In genomic region chr2:119209176-119209507, GRCm38 (mm10) we compare ENCODE assay signal across 8 mouse cellular contexts. TPM values are rescaled to one million over a fixed set of nuclear protein-coding genes. Genes with fewer than 3 reads are reported as not detected.
DNase-seq lines count a peak whose midpoint lies in the region; ATAC-seq lines count a peak whose summit lies in the region.

No protein-coding gene starts in this region.

- peak overlapping the region; percentile 81 for H3K4me3 ChIP-seq in heart, embryonic 10.5 days
- peak overlapping the region; percentile 86 for H3K4me3 ChIP-seq in forebrain, embryonic 15.5 days
- H3K4me3 ChIP-seq in liver, embryonic 16.5 days (ENCODE audit: low read depth, low read length): peak overlapping the region; percentile 88

- H3K27me3 ChIP-seq in heart, embryonic 10.5 days (ENCODE audit: insufficient read depth, poor library complexity, severe bottlenecking): no peaks in the 10 kb centered on the region
- no peaks in the 10 kb centered on the region for H3K27me3 ChIP-seq in forebrain, embryonic 15.5 days
- H3K27me3 ChIP-seq in liver, embryonic 16.5 days (ENCODE audit: control insufficient read depth, insufficient read depth, low read depth, low read length): no peaks in the 10 kb centered on the region

- H3K4me2 ChIP-seq in forebrain, embryonic 15.5 days (replicated peaks): peak overlapping the region; percentile 59
- peak overlapping the region; percentile 70 for H3K4me2 ChIP-seq in liver, embryonic 16.5 days (ENCODE audit: low read depth, low read length)

- H3K4me1 ChIP-seq in heart, embryonic 10.5 days: peaks cover 15% of the 10 kb centered on the region
- H3K4me1 ChIP-seq in forebrain, embryonic 15.5 days: peaks cover 22% of the 10 kb centered on the region
- H3K4me1 ChIP-seq in liver, embryonic 16.5 days (ENCODE audit: control insufficient read depth, low read depth, low read length): peaks cover 17% of the 10 kb centered on the region

- peak overlapping the region; percentile 83 for H3K9ac ChIP-seq in forebrain, embryonic 15.5 days (replicated peaks)
- H3K9ac ChIP-seq in liver, embryonic 16.5 days (ENCODE audit: low read depth, low read length): peak overlapping the region; percentile 69

- no peaks in the 10 kb centered on the region for H3K9me3 ChIP-seq in heart, embryonic 10.5 days
- H3K9me3 ChIP-seq in forebrain, embryonic 15.5 days: no peaks in the 10 kb centered on the region
- H3K9me3 ChIP-seq in liver, embryonic 16.5 days (replicated peaks; ENCODE audit: control insufficient read depth, low read length): no peaks in the 10 kb centered on the region

- peak; percentile 79 for DNase-seq in heart, embryonic 10.5 days (ENCODE audit: low spot score)
- no peak for DNase-seq in heart, postnatal 36 days
- no peak for DNase-seq in urinary bladder, postnatal 4 days (ENCODE audit: low spot score in 2 of 2)
- DNase-seq in right cerebral cortex, postnatal 10 days (ENCODE audit: low spot score in 2 of 2): no peak
- no peak for DNase-seq in natural killer cell, adult 2 months (ENCODE audit: low spot score in 2 of 2)

- H3K27ac ChIP-seq in heart, embryonic 10.5 days: peak overlapping the region; percentile 95
- peak overlapping the region; percentile 72 for H3K27ac ChIP-seq in forebrain, embryonic 15.5 days (replicated peaks)
- peak overlapping the region; percentile 39 for H3K27ac ChIP-seq in liver, embryonic 16.5 days (ENCODE audit: low read length)

- intact Hi-C loops in heart, postnatal 36 days (cut with DNase I): no loop called here

- H3K36me3 ChIP-seq in heart, embryonic 10.5 days: peaks cover 36% of the 10 kb centered on the region
- H3K36me3 ChIP-seq in forebrain, embryonic 15.5 days: peaks cover 30% of the 10 kb centered on the region
- H3K36me3 ChIP-seq in liver, embryonic 16.5 days (ENCODE audit: control insufficient read depth, insufficient read depth): no peaks in the 10 kb centered on the region; the same call in none of the 2 replicates

- peak; percentile 15 for ATAC-seq in CD4-positive, CD25-positive, alpha-beta regulatory T cell, adult 4 months
- ATAC-seq in forebrain, embryonic 15.5 days (replicated peaks): no peak; the same call in 1 of the 2 replicates
- ATAC-seq in liver, embryonic 16.5 days (ENCODE audit: low read depth): no peak

- 1% methylated on average over 13 of the region's 13 CpGs for WGBS in heart, embryonic 10.5 days
- under 1% methylated on average over 13 of the region's 13 CpGs for WGBS in forebrain, embryonic 15.5 days
- WGBS in liver, embryonic 16.5 days (ENCODE audit: insufficient replicate concordance): under 1% methylated on average over 13 of the region's 13 CpGs

RNA-seq across cellular contexts. Expression of gene Dnajc17, which starts 0.5 kb away (rescaled TPM):
- polyA plus RNA-seq in heart, embryonic 10.5 days (2016; fragmentation: Nextera tagmentation; extraction: Ambion mirVana): 14.8 and 19.5 TPM in 2 replicates
- 1 to 10 TPM; 7.6 to 9.9 TPM for total RNA-seq in heart, postnatal 36 days (2021)
- polyA plus RNA-seq in CD4-positive, CD25-positive, alpha-beta regulatory T cell, adult 4 months (2017; shearing (Covaris generic)): 10 to 100 TPM; 16.0 to 16.6 TPM
- 26.7 and 30.9 TPM in 2 replicates for polyA plus RNA-seq in forebrain, embryonic 15.5 days (2015; fragmentation: Nextera tagmentation; extraction: Ambion mirVana)
- polyA plus RNA-seq in liver, embryonic 16.5 days (2015; fragmentation: Nextera tagmentation; extraction: Ambion mirVana): 5.9 and 6.6 TPM in 2 replicates

RNA-seq across cellular contexts. Expression of gene Zfyve19, which starts 0.7 kb away (rescaled TPM):
- 46.4 and 50.4 TPM in 2 replicates for polyA plus RNA-seq in heart, embryonic 10.5 days (2016; fragmentation: Nextera tagmentation; extraction: Ambion mirVana)
- total RNA-seq in heart, postnatal 36 days (2021): 10 to 100 TPM; 11.0 to 13.2 TPM
- polyA plus RNA-seq in CD4-positive, CD25-positive, alpha-beta regulatory T cell, adult 4 months (2017; shearing (Covaris generic)): 10 to 100 TPM; 54.5 to 71.7 TPM
- polyA plus RNA-seq in forebrain, embryonic 15.5 days (2015; fragmentation: Nextera tagmentation; extraction: Ambion mirVana): 64.7 and 66.6 TPM in 2 replicates
- 17.1 and 20.4 TPM in 2 replicates for polyA plus RNA-seq in liver, embryonic 16.5 days (2015; fragmentation: Nextera tagmentation; extraction: Ambion mirVana)

RNA-seq across cellular contexts. Expression of gene Ppp1r14d, which starts 20.6 kb away (rescaled TPM):
- 0.18 TPM in 1 of 2 replicates, not detected in the other for polyA plus RNA-seq in heart, embryonic 10.5 days (2016; fragmentation: Nextera tagmentation; extraction: Ambion mirVana)
- not detected for total RNA-seq in heart, postnatal 36 days (2021)
- not detected for polyA plus RNA-seq in CD4-positive, CD25-positive, alpha-beta regulatory T cell, adult 4 months (2017; shearing (Covaris generic))
- not detected in 2 replicates for polyA plus RNA-seq in forebrain, embryonic 15.5 days (2015; fragmentation: Nextera tagmentation; extraction: Ambion mirVana)
- not detected in 2 replicates for polyA plus RNA-seq in liver, embryonic 16.5 days (2015; fragmentation: Nextera tagmentation; extraction: Ambion mirVana)

RNA-seq across cellular contexts. Expression of gene Spint1, which starts 28.0 kb away (rescaled TPM):
- polyA plus RNA-seq in heart, embryonic 10.5 days (2016; fragmentation: Nextera tagmentation; extraction: Ambion mirVana): 2.6 and 8.8 TPM in 2 replicates
- not detected for total RNA-seq in heart, postnatal 36 days (2021)
- polyA plus RNA-seq in CD4-positive, CD25-positive, alpha-beta regulatory T cell, adult 4 months (2017; shearing (Covaris generic)): not detected
- polyA plus RNA-seq in forebrain, embryonic 15.5 days (2015; fragmentation: Nextera tagmentation; extraction: Ambion mirVana): 0.31 and 0.56 TPM in 2 replicates
- polyA plus RNA-seq in liver, embryonic 16.5 days (2015; fragmentation: Nextera tagmentation; extraction: Ambion mirVana): 0.29 and 1.1 TPM in 2 replicates

RNA-seq across cellular contexts. Expression of gene Gm14137, which starts 34.8 kb away (rescaled TPM):
- polyA plus RNA-seq in heart, embryonic 10.5 days (2016; fragmentation: Nextera tagmentation; extraction: Ambion mirVana): 0.48 and 0.71 TPM in 2 replicates
- total RNA-seq in heart, postnatal 36 days (2021): not detected
- under 1 TPM; 0.38 to 0.57 TPM for polyA plus RNA-seq in CD4-positive, CD25-positive, alpha-beta regulatory T cell, adult 4 months (2017; shearing (Covaris generic))
- 0.83 and 0.90 TPM in 2 replicates for polyA plus RNA-seq in forebrain, embryonic 15.5 days (2015; fragmentation: Nextera tagmentation; extraction: Ambion mirVana)
- polyA plus RNA-seq in liver, embryonic 16.5 days (2015; fragmentation: Nextera tagmentation; extraction: Ambion mirVana): 0.14 and 0.18 TPM in 2 replicates

Comparison
In these comparisons a context has a peak if more than half of its experiments do, and no peak if none do; other contexts are left out.
1. H3K27ac ChIP-seq: peak in every context shown above with its lines; median percentile 95 in heart, embryonic 10.5 days; 72 in forebrain, embryonic 15.5 days; 39 in liver, embryonic 16.5 days.